Mouse (Mus musculus) heart, embryonic 10.5 days (tissue): ENCODE measurements at regions not wholly inside any gene's neighbourhood (a gene's known extent, or its start where the extent isn't known, plus 50 kb on each side); places are given as distances from the start of the nearest gene placed in this dataset.

Source experiments
- DNase-seq: peaks from one replicate; pipeline ENCODE4 v3.0.0-alpha.2; 2017; ENCODE audit warnings: low spot score
- H3K27ac ChIP-seq: fragments of 300-500 bp; sonication (generic); 2 replicates; pipeline ENCODE4 v1.5.1; 2016; ENCODE audit warnings: mild to moderate bottlenecking
- H3K27me3 ChIP-seq: fragments of 300-500 bp; sonication (generic); 2 replicates; pipeline ENCODE4 v1.6.1; 2016; ENCODE audit warnings: mild to moderate bottlenecking; ENCODE audit not compliant: poor library complexity, insufficient read depth, severe bottlenecking
- H3K36me3 ChIP-seq: fragments of 300-500 bp; sonication (generic); 2 replicates; pipeline ENCODE4 v1.6.1; 2016; ENCODE audit warnings: mild to moderate bottlenecking, moderate library complexity
- H3K4me1 ChIP-seq: fragments of 300-500 bp; sonication (generic); 2 replicates; pipeline ENCODE4 v1.6.1; 2016; ENCODE audit warnings: mild to moderate bottlenecking
- H3K4me3 ChIP-seq: fragments of 300-500 bp; sonication (generic); 2 replicates; pipeline ENCODE4 v1.5.1; 2016; ENCODE audit warnings: mild to moderate bottlenecking, moderate library complexity
- H3K9me3 ChIP-seq: fragments of 300-500 bp; sonication (generic); 2 replicates; pipeline ENCODE4 v1.6.1; 2016; ENCODE audit warnings: mild to moderate bottlenecking, moderate library complexity
- WGBS: fragments of 180-500 bp; shearing (Covaris S2); methylation state at CpG from one replicate; pipeline ENCODE4 v1.1.7; 2016; 5-methylcytosine and 5-hydroxymethylcytosine counted together

- Histone ChIP-seq H3K27ac (no peak overlapping the region), H3K9me3 (0 out of 2 replicates have a peak, but pooled peaks cover 4% of the 10 kb centered on the region), H3K4me3 (no peak overlapping the region), H3K27me3 (peaks cover 19% of the 10 kb centered on the region; the same call in 1 of the 2 replicates), H3K4me1 (no peaks in the 10 kb centered on the region), H3K36me3 (no peaks in the 10 kb centered on the region)
- DNase-seq, result no peak
- WGBS, result 79% methylated on average over 17 of the region's 17 CpGs
Observed at GRCm38 (mm10) chr8:88019243-88020115, 60.1 kb upstream of the Zfp423 start.

- 0 out of 2 replicates have a peak, but pooled peaks cover 4% of the 10 kb centered on the region for H3K9me3 ChIP-seq
- H3K36me3 ChIP-seq, result no peaks in the 10 kb centered on the region
- peaks cover 19% of the 10 kb centered on the region; the same call in 1 of the 2 replicates for H3K27me3 ChIP-seq
- DNase-seq, result no peak
- no peak overlapping the region for H3K4me3 ChIP-seq
- no peak overlapping the region for H3K27ac ChIP-seq
- 88% methylated on average over 4 of the region's 4 CpGs for WGBS
- H3K4me1 ChIP-seq, result no peaks in the 10 kb centered on the region
Observed at GRCm38 (mm10) chr8:88018494-88018893, 59.1 kb upstream of the Zfp423 start.

GRCm38 (mm10) chr8:88012177-88012825 is 52.9 kb upstream of the Zfp423 start:
- no peaks in the 10 kb centered on the region for H3K36me3 ChIP-seq
- peaks cover 14% of the 10 kb centered on the region for H3K4me1 ChIP-seq
- no peaks in the 10 kb centered on the region for H3K9me3 ChIP-seq
- 77% methylated on average over 15 of the region's 15 CpGs for WGBS
- no peaks in the 10 kb centered on the region for H3K27me3 ChIP-seq
- no peak overlapping the region for H3K27ac ChIP-seq
- no peak overlapping the region for H3K4me3 ChIP-seq
- no peak for DNase-seq

- DNase-seq, result no peak
- no peak overlapping the region for H3K4me3 ChIP-seq
- WGBS, result 34% methylated on average over 3 of the region's 3 CpGs
- no peaks in the 10 kb centered on the region for H3K27me3 ChIP-seq
- no peaks in the 10 kb centered on the region for H3K36me3 ChIP-seq
- H3K4me1 ChIP-seq, result peaks cover 14% of the 10 kb centered on the region
- no peaks in the 10 kb centered on the region for H3K9me3 ChIP-seq
- peak overlapping the region; percentile 31 for H3K27ac ChIP-seq
Observed at GRCm38 (mm10) chr8:88010566-88010965, 51.2 kb upstream of the Zfp423 start.

- 46% methylated on average over 3 of the region's 3 CpGs for WGBS
Observed at GRCm38 (mm10) chr8:88009878-88010277, 50.5 kb upstream of the Zfp423 start.

More at GRCm38 (mm10) chr8:88009878-88010277, 50.5 kb upstream of the Zfp423 start:
- no peak for DNase-seq
- Histone ChIP-seq H3K27me3 (no peaks in the 10 kb centered on the region), H3K4me1 (peaks cover 14% of the 10 kb centered on the region), H3K36me3 (no peaks in the 10 kb centered on the region), H3K9me3 (no peaks in the 10 kb centered on the region), H3K4me3 (no peak overlapping the region), H3K27ac (peak overlapping the region; percentile 31)
